Mouse (Mus musculus) heart, postnatal 10 days (tissue): Measurements from ENCODE around the gene Klri1. TPM values are rescaled to one million over a fixed set of nuclear protein-coding genes. Genes with fewer than 3 reads are reported as not detected.
A peak's percentile ranks its signal among the peaks of the same experiment; 100 is the strongest.
"Not testable (repeated sequence)": the region's sequence is repeated elsewhere in the genome, so short reads cannot be mapped to it uniquely, and the experiment has no call there.

Experiments
- DNase-seq, 2 experiments: peaks; one replicate each; pipeline ENCODE4 v3.0.0; 2021
- intact Hi-C: fragments of 180-260 bp; cut with DNase I; formaldehyde crosslinking; loops from one replicate; pipeline ENCODE4 v1.15.1; 2025
- microRNA-seq, 2 experiments: library from miRNA; unstranded; fragments of <30 nt; microRNA quantifications; one replicate each; pipeline ENCODE4 v1.2.0; 2022
- total RNA-seq, 2 experiments: library from RNA; stranded (reverse); gene quantifications; 2 replicates each; pipeline ENCODE4 v1.2.3; 2021

Gene Klri1
- total RNA-seq = not detected

DNA sequence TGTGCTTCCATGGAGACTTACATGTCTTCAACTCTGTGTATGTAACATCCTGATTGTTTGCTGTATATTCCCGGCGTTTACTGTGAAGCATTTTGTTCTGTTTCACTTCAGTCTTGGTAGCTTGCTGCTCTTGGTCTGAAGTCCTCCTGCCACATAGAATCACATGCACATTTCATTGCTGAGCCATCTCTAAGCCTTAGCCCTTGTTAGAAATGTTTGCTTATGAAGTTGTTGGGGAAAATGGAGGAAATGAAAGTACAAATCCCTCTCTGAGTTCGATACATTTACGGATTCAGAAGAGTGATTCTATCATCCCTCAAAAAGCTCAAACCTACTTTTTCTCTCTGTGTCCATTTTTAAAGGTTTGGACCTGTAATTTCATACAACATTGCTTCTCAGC, at the start of gene Klri1:
Gene Klri1, minus strand, starts transcription at position 101 of the 400 bp plus-strand sequence.
- no peak for DNase-seq
- intact Hi-C loops = no loop called here

- DNase-seq = no peak
- intact Hi-C loops = no loop called here
Observed at GRCm38 (mm10) chr6:129747654-129748032, 30.7 kb upstream of the Klri1 start.

DNA sequence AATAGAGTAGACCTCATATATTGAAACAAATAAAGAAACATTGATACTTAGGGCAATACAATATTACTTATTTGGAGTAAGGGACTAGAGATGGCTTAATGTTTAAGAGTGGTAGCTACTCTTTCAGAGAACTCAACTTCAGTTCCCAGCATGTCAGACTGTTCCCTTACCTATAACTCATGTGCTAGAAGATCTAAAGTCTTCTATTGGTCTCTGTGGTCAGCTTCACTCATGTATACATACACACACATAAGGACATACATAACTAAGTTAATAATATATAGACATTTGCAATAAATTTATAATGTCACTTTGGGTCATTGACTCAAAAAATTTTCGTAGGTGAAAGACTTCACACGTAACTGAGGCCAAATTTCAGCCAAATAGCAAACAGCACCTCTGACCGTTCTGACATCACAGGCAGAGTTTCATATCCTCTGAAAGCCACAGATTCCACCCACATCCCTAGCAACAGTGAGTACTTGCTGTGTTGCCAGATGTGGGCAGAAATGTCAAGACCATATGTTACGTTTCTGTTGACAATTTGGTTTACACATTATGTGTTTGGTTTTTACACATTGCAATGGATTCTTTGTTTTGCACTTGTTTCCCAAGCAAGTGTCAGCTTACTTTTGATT, 30.2 kb upstream of the Klri1 start:
- intact Hi-C loops = no loop called here
- DNase-seq = no peak

- no peak for DNase-seq
- intact Hi-C loops = no loop called here
Observed at GRCm38 (mm10) chr6:129746151-129746550, 29.2 kb upstream of the Klri1 start.

DNA sequence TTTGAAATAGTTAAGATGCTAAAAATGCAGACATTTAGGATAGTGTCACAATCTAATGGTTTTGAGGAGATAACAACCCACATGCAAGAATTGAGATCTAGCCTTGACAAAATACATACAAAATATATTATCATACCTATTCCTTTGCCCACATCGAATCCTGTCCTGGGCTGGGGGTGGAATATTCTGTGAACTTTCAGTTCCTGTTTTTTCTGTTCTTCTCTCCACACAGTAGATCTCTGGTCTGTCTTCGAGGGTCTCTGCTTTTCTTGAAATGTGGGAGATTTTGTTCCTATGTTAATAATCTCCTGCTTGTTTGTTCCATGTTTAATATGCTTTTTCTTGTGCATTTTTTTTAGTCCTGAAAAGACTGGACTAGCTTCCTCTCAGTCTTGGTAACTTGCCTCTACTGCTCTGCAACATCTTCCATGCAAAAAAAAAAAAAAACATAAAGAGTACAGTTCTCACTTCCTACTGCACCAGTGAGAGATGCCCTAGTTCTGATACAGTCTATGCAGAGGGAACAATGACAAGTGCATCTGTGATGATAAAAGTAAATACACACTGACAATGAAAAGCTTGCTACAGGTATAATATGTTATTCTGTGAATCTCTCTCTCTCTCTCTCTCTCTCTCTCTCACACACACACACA, 23.3 kb upstream of the Klri1 start, which contains the start of gene Klri2:
Gene Klri2, minus strand, starts transcription at position 416 of the 653 bp plus-strand sequence.
- no peak for DNase-seq
- intact Hi-C loops = no loop called here

GRCm38 (mm10) chr6:129736414-129736813, 19.5 kb upstream of the Klri1 start:
- DNase-seq = no peak
- intact Hi-C loops = no loop called here

GRCm38 (mm10) chr6:129727237-129727636, 10.3 kb upstream of the Klri1 start:
- intact Hi-C loops = no loop called here
- DNase-seq = no peak

DNA sequence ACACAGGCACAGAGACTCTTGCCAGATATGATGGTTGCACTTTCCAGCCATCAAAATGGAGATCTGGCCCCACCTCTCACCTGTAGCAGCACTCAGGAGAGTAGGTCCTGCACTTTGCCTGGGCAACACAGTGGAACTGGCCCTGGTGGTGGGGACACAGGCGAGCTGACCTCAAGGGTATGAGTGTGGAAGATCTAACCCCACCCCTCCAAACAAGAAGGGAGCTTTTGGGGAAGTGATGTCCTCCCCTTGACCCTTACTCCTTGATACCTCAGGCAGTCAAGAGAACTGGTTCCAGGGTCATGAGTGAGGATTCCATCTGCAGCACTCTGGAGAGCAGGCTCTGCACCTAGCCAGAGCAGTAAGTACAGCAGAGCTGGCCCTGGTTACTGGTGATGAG, 4.5 kb upstream of the Klri1 start:
- no peak for DNase-seq
- intact Hi-C loops = no loop called here

DNA sequence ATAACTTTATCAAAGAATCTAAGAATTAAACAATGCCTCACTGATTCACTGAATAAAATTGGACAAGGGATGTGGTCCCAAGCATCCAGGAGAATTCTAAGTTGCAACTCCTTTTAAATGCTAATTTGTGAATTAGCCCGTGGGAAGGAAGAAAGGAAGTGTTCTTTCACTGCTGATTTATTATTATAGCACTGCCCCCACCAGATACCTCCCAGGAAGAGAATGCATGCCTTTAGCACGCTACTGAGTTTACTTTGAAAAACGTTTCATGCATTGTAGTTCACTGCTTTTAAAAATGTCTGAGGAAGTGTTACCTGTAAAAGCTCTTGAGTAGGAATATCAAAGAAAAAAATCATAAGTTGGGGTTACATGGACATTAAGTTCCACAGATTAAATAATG, 3.6 kb upstream of the Klri1 start:
- intact Hi-C loops = no loop called here

DNA sequence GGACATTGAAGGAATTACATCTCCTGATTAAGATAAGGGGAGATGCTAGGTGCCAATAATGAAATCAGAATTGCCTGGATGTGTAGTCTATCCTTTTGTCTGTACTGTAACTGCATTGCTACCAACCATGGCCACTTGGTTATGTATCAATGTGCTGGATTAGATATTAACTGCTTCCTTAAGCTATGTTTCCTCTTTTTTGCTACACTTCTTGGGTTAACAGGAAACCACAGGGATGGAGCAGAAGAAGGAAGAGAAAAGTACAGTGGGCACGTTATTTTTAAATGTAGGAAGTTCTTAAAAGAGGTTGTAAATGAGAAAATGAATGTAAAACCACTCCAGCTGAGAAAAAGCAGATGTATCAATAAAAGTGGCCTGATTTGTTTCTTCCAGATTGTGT, 3.4 kb downstream of the Klri1 start:
- intact Hi-C loops = no loop called here

More for the DNA sequence above, 3.6 kb upstream of the Klri1 start:
- no peak for DNase-seq

DNA sequence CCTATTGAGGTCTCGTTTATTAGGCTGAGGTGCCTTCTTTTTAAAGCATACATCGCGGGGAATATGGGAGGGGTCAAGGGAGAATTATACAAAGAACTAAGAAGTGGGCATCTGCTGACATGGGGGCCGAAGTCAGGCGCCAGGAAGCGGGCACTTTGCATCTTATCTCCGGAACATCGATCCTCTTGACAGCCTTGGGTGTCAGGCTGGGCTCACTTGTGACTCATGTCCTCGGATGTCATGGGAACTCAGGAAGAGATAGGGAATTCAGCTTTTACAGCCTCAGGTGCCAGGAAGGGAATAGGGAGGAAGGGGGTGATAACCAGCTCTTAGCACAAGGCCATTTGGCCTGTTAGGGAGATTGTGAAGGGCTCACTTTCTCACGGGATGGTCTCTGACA, 25.5 kb downstream of the Klri1 start:
- DNase-seq, intact Hi-C loops: not testable (repeated sequence)

More for the DNA sequence above, 3.4 kb downstream of the Klri1 start:
- no peak for DNase-seq

GRCm38 (mm10) chr6:129680379-129680778, 36.6 kb downstream of the Klri1 start:
- intact Hi-C loops = no loop called here
- DNase-seq = peak in 1 of 2 experiments; percentile 0

- no peak for DNase-seq
- intact Hi-C loops = no loop called here
Observed at GRCm38 (mm10) chr6:129678873-129679272, 38.1 kb downstream of the Klri1 start, which contains the start of gene Klrc1. Klrc1 (minus strand) TSS chr6:129678973.

DNA sequence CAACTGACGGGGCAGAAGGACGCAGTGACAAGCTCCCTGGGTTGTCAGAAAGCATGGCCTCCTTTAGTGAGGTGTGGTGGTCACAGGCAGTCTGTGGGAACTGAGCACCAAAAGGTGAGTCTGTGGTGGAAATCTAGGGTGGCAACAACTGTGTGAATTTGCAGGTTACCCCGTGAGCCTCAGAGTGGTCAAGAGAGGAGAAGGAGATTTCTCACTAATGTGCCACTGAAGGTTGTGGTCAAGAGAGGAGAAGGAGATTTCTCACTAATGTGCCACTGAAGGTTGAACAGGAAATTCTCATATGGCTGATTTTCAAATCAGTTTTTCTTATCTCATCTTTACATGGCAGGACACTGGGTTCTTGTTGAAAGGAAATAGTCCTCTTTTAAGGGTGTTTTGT, 55.6 kb downstream of the Klri1 start:
- intact Hi-C loops, DNase-seq: not testable (repeated sequence)

DNA sequence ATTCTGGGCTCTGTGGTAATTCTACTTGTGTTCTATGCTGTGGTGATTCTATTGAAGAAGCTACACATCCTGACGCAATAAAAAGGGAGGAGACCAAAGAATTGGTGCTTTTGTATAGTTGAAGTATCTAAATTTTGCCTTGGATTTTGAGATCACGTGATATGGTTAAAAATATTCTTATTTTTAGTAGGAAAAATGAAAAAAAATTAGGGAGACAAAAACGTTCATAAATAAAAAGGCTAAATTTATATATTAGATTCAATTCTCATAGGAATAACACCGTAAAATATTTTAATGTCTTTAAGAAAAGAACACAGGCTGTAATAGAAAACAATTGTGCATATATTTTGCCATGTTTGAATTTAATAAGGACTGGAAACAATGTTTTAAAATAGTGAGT, 56.3 kb downstream of the Klri1 start, which contains the start of gene Klrc2:
Gene Klrc2, minus strand, starts transcription at position 101 of the 400 bp plus-strand sequence.
- intact Hi-C loops, DNase-seq: not testable (repeated sequence)

Small RNA genes lying within 50 kb of the gene (microRNA-seq; reads per million reads assigned to microRNA genes)
- 0 reads per million in 2 experiments for gene Mir680-1

Other genes with a start within 250 kb of the Klri1 start
- under 1 TPM; 0.07 to 0.17 TPM for gene Olr1, start 210.0 kb downstream of the Klri1 start, total RNA-seq
- gene Tmem52b, start 204.6 kb downstream of the Klri1 start, total RNA-seq = not detected
- gene Gabarapl1, start 184.0 kb downstream of the Klri1 start, total RNA-seq = 10 to 100 TPM; 62.1 to 72.6 TPM
- not detected for gene Klre1, start 139.2 kb downstream of the Klri1 start, total RNA-seq
- not detected for gene Klrd1, start 125.3 kb downstream of the Klri1 start, total RNA-seq
- gene Klrk1, start 93.3 kb downstream of the Klri1 start, total RNA-seq = not detected
- gene Klrc3, start 73.8 kb downstream of the Klri1 start, total RNA-seq = not detected
- gene Klrc2, start 56.4 kb downstream of the Klri1 start, total RNA-seq = not detected
- gene Klrc1, start 38.2 kb downstream of the Klri1 start, total RNA-seq = not detected
- not detected for gene Klri2, start 23.4 kb upstream of the Klri1 start, total RNA-seq
- not detected for gene Gm156, start 67.1 kb upstream of the Klri1 start, total RNA-seq
- not detected for gene Gm17631, start 145.5 kb upstream of the Klri1 start, total RNA-seq
- not detected for gene Klra17, start 159.5 kb upstream of the Klri1 start, total RNA-seq
- not detected for gene Klra5, start 200.5 kb upstream of the Klri1 start, total RNA-seq